Mouse (Mus musculus) heart, adult 2 months (tissue): ENCODE measurements around the gene Zkscan17.

Source experiments
- CTCF ChIP-seq: fragments of 200-600 bp; IDR thresholded peaks from 2 replicates; pipeline ENCODE4 v1.8.1; 2022; ENCODE audit warnings: antibody characterized with exemption, mild to moderate bottlenecking, moderate library complexity
- EP300 ChIP-seq: fragments of 200-500 bp; IDR thresholded peaks from 2 replicates; pipeline ENCODE4 v1.6.1; 2011; ENCODE audit warnings: low read depth, low read length, control low read depth; ENCODE audit not compliant: insufficient read depth
- POLR2A ChIP-seq: fragments of 200-500 bp; IDR thresholded peaks from 2 replicates; pipeline ENCODE4 v1.6.1; 2011; ENCODE audit warnings: mild to moderate bottlenecking, low read depth, low read length, control low read depth; ENCODE audit not compliant: insufficient read depth

DNA sequence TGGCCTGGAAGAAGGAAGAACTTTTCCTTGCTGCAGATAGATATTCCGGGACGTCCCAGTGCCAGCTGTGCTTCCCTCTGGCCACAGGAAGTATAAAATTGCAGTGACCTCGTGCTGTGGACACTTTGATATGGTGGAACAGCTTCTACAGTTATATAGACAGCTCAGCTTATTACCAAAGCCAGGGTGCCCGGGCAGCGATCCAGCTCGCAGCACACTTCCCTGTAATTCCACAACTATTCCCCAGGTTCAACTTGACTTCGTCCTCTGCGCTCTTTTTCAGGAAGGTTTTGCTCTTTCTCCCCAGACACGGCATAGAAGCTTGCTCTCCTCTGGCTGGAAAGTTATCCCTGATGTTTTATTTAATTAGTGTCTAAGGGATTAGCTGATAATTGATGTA, 49.2 kb upstream of the Zkscan17 start:
- TF ChIP-seq CTCF (no peak), EP300 (no peak), POLR2A (no peak)
